Mouse (Mus musculus) midbrain, embryonic 15.5 days (tissue): ENCODE measurements around the gene Styk1. TPM values are rescaled to one million over a fixed set of nuclear protein-coding genes. Genes with fewer than 3 reads are reported as not detected.
A peak's percentile ranks its signal among the peaks of the same experiment; 100 is the strongest.
"Not testable (repeated sequence)": the region's sequence is repeated elsewhere in the genome, so short reads cannot be mapped to it uniquely, and the experiment has no call there.

Experiments used
- ATAC-seq: fragments of 200-750 bp; cut with Nextera tagmentation; replicated peaks from 2 replicates; pipeline ENCODE4 v1.8.0; 2017; ENCODE audit warnings: moderate TSS enrichment
- H3K27ac ChIP-seq: fragments of 300-500 bp; sonication (generic); 2 replicates; pipeline ENCODE4 v1.5.1; 2015; ENCODE audit warnings: mild to moderate bottlenecking, inconsistent platforms
- H3K27me3 ChIP-seq: fragments of 300-500 bp; sonication (generic); replicated peaks from 2 replicates; pipeline ENCODE4 v1.6.1; 2015; ENCODE audit warnings: inconsistent platforms
- H3K36me3 ChIP-seq: fragments of 300-500 bp; sonication (generic); replicated peaks from 2 replicates; pipeline ENCODE4 v1.6.1; 2015; ENCODE audit warnings: inconsistent platforms
- H3K4me1 ChIP-seq: fragments of 300-500 bp; sonication (generic); 2 replicates; pipeline ENCODE4 v1.6.1; 2015; ENCODE audit warnings: inconsistent platforms
- H3K4me2 ChIP-seq: fragments of 300-500 bp; sonication (generic); 2 replicates; pipeline ENCODE4 v1.6.1; 2015; ENCODE audit warnings: inconsistent platforms, mild to moderate bottlenecking, moderate library complexity
- H3K4me3 ChIP-seq: fragments of 300-500 bp; sonication (generic); 2 replicates; pipeline ENCODE4 v1.5.1; 2015; ENCODE audit warnings: mild to moderate bottlenecking, inconsistent platforms
- H3K9ac ChIP-seq: fragments of 300-500 bp; sonication (generic); 2 replicates; pipeline ENCODE4 v1.6.1; 2015; ENCODE audit warnings: mild to moderate bottlenecking, inconsistent platforms
- H3K9me3 ChIP-seq: fragments of 300-500 bp; sonication (generic); 2 replicates; pipeline ENCODE4 v1.6.1; 2016; ENCODE audit warnings: inconsistent platforms
- WGBS: fragments of 180-500 bp; shearing (Covaris S2); methylation state at CpG from one replicate; pipeline ENCODE4 v1.1.7; 2015; ENCODE audit warnings: mixed read lengths; 5-methylcytosine and 5-hydroxymethylcytosine counted together
- polyA plus RNA-seq: library from polyadenylated mRNA; unstranded; fragments of >200 nt; fragmentation: Nextera tagmentation; extraction: Ambion mirVana; gene quantifications from 2 replicates; pipeline ENCODE4 v1.2.1, GENCODE M21; 2015

Styk1 gene
- polyA plus RNA-seq, 1 experiment from 2014 or later = 3.7 TPM

DNA sequence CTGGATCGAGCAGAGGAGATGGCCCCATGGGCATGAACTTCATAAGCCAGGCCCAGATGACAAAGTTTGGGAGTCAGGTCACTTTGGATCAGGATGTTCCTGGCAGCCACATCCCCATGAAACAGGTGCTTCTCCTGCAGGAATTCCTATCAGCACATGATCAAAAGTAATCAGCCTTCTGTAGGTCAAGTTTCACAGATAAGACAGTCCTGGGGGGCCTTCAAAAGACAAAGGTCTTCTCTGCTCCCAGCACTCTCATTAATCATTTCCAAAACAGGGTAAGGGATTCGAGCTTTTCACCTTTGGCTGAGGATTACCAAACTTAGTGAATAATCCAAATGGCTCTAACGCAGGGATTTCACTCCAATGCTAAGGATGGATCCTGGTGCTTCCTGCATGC lies 48.6 kb downstream of the Styk1 start:
- H3K9ac ChIP-seq = no peak overlapping the region
- WGBS = 69% methylated on average over 3 of the region's 3 CpGs
- no peak overlapping the region for H3K4me2 ChIP-seq
- no peaks in the 10 kb centered on the region for H3K4me1 ChIP-seq
- no peak overlapping the region for H3K27ac ChIP-seq
- H3K27me3 ChIP-seq = no peaks in the 10 kb centered on the region
- no peaks in the 10 kb centered on the region for H3K9me3 ChIP-seq
- H3K4me3 ChIP-seq = no peak overlapping the region
- no peak for ATAC-seq
- H3K36me3 ChIP-seq = no peaks in the 10 kb centered on the region

DNA sequence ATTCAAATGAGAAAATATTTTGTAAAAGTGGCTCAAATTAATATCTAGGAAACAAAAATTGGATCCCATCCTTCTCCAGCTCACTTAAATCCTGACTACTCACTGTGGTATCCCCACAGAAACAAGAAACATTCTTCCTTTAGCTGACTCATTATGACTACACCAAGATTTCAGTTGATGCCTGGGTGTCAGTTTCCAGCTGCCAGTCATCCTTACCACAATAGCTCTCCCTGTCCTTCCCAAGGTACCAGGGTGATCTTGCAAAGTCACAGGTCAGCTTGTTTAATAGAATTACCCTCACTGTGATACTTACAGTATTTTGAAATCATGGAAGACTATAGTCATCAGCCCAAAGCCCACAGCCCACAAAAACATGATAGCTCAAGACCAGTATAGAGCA lies 54.9 kb downstream of the Styk1 start:
- ATAC-seq = no peak
- Histone ChIP-seq H3K27ac (no peak overlapping the region), H3K36me3 (no peaks in the 10 kb centered on the region), H3K4me2 (no peak overlapping the region), H3K9ac (no peak overlapping the region), H3K27me3 (no peaks in the 10 kb centered on the region), H3K4me1 (no peaks in the 10 kb centered on the region), H3K9me3 (no peaks in the 10 kb centered on the region), H3K4me3 (no peak overlapping the region)

DNA sequence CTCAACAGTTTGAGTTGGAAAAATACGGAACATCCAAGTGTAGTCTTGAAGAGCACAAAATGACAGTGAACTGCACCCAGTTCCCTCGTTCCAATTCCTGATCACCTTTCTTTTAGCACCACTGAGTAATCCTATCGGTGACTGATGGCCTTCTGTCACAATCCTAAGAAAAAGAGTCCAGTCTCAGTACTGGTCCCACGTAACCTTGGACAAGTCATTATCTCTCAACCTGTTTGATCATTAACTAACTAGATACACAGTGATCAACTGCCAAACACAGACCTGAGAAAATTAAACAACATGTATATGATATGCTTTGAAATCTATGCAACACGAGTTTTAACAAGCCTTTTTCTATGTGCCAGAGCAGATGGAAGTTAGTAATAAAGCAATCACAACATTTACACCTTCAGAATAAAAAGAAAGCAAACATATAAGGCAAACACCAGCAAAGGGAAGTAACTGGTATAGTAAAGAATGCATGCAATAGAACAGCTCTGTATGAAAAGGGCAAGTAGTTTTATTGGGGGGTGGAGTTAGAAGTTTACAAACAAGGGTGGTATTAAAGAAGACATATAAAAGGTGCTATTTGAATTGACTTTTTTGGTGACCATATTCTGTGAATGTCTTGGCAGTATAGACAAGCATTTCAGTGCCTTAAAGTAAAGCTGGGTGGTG lies 58.8 kb downstream of the Styk1 start:
- Histone ChIP-seq H3K9ac (no peak overlapping the region), H3K4me1 (peaks cover 10% of the 10 kb centered on the region), H3K27me3 (no peaks in the 10 kb centered on the region), H3K27ac (no peak overlapping the region), H3K4me3 (no peak overlapping the region), H3K9me3 (no peaks in the 10 kb centered on the region), H3K4me2 (no peak overlapping the region), H3K36me3 (no peaks in the 10 kb centered on the region)
- ATAC-seq = no peak
- 87% methylated on average over 5 of the region's 5 CpGs for WGBS

- no peak overlapping the region for H3K27ac ChIP-seq
- no peak; the same call in 1 of the 2 replicates for ATAC-seq
- 93% methylated on average over 5 of the region's 5 CpGs for WGBS
- peak overlapping the region; percentile 60 for H3K4me2 ChIP-seq
- H3K4me3 ChIP-seq = no peak overlapping the region
- no peaks in the 10 kb centered on the region for H3K9me3 ChIP-seq
- no peaks in the 10 kb centered on the region for H3K27me3 ChIP-seq
- no peak overlapping the region for H3K9ac ChIP-seq
- H3K36me3 ChIP-seq = no peaks in the 10 kb centered on the region
- peaks cover 10% of the 10 kb centered on the region for H3K4me1 ChIP-seq
These were observed 59.5 kb downstream of the Styk1 start for GRCm38 (mm10) chr6:131293916-131294315.

DNA sequence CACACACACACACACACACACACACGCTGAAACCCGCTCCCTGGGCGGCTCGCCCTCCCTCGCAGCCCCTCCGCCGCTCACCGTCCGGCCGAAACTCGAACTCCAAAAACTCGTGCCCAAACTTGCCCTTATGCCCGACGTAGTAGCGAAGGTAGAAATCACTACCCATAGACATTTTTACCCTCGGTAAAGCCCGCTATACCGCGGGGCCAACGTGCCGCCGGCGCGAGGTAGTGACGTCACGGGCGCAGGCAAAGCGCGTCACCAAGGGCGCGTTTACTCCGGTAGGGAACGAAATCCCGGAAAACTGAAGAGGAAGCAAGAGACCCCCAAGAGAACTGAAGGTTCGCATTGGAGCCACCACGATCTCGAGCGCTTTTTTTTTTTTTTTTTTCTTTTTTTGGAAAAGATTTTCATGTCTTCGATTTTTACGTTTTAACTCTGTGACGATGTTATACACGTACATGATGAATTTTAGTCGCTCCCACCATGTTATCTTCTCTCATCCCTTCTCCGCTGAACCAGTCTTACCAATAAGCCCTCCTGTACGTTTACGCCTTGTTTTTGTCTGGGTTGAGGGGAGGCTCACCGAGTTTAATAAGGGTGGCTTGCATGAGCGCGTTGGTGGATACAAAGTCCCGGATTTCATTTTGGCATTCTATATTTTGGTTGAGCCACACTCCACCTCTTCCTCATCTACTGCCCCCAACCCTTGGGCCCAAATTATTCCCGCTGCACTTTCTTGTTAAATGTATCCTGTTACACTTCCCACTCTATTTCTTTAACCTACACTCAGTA lies 60.2 kb downstream of the Styk1 start, which contains the start of gene Magohb:
Gene Magohb, minus strand, starts transcription at position 254 of the 798 bp plus-strand sequence.
- H3K4me2 ChIP-seq = peak within 1 kb of the TSS; percentile 60
- ATAC-seq = peak; percentile 95
- H3K27me3 ChIP-seq = no peaks in the 10 kb centered on the region
- H3K4me3 ChIP-seq = peak within 1 kb of the TSS; percentile 53
- peaks cover 10% of the 10 kb centered on the region for H3K4me1 ChIP-seq
- H3K27ac ChIP-seq = peak within 1 kb of the TSS; percentile 79
- H3K9ac ChIP-seq = peak within 1 kb of the TSS; percentile 53
- no peaks in the 10 kb centered on the region for H3K9me3 ChIP-seq
- WGBS = 2% methylated on average over 51 of the region's 51 CpGs
- H3K36me3 ChIP-seq = no peaks in the 10 kb centered on the region

DNA sequence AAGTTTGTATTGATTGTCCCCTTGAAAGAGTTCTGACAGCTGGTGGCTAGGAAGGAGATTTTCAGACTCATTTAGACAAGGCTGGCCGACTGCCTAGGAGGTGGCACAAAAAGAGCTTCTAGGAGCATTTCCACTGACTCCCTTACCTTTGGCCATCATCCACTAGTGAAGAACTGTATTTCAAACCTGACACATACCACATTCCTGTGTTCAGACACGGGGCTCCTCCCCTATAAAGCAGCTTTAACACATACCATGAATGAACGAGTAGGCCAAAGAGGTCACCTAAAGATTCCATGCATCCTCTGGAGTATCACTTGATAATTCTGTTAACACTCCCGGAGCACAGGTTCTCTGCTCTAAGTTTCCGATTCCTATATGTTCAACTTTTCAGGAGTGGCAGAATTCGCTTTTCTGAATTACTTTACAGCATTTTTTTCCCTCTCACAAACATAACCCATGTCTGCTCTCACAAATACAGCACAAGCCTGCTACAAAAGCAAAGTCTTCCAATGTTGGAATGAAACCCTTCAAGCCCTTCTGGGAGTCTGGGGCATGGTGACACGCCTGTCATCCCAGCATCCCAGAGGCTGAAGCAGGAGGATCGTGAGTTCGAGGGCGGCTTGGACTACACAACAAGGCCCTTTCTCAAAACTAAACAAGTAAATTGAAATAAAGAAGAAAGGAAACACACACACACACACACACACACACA lies 61.0 kb downstream of the Styk1 start:
- peak; percentile 12; the same call in 1 of the 2 replicates for ATAC-seq
- WGBS = 27% methylated on average over 10 of the region's 10 CpGs
- Histone ChIP-seq H3K4me3 (peak overlapping the region; percentile 53), H3K4me1 (peaks cover 10% of the 10 kb centered on the region), H3K27me3 (no peaks in the 10 kb centered on the region), H3K4me2 (peak overlapping the region; percentile 60), H3K9ac (peak overlapping the region; percentile 53), H3K9me3 (no peaks in the 10 kb centered on the region), H3K27ac (peak overlapping the region; percentile 79; the same call in 1 of the 2 replicates), H3K36me3 (no peaks in the 10 kb centered on the region)

DNA sequence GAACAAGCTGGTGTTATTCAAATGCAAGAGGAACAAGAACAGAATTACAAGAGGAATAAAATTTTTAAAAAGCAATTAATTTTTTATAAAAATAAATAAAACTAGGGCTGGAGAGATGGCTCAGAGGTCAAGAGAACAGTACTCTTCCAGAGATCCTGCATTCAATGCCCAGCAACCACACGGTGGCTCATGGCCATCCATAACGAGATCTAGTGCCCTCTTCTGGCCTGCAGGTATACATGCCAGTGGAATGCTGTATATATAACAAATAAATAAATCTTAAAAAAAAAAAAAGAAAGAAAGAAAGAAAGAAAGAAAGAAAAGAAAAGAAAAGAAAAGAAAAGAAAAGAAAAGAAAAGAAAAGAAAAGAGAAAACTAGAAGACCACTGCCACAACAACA lies 63.0 kb downstream of the Styk1 start:
- Histone ChIP-seq H3K4me1 (peaks cover 10% of the 10 kb centered on the region), H3K9ac (no peak overlapping the region), H3K27ac (no peak overlapping the region), H3K4me3 (no peak overlapping the region), H3K36me3 (peaks cover 2% of the 10 kb centered on the region; the same call in 1 of the 2 replicates), H3K9me3 (no peaks in the 10 kb centered on the region), H3K27me3 (no peaks in the 10 kb centered on the region), H3K4me2 (no peak overlapping the region)
- WGBS = 14% methylated on average over 2 of the region's 2 CpGs
- no peak for ATAC-seq

DNA sequence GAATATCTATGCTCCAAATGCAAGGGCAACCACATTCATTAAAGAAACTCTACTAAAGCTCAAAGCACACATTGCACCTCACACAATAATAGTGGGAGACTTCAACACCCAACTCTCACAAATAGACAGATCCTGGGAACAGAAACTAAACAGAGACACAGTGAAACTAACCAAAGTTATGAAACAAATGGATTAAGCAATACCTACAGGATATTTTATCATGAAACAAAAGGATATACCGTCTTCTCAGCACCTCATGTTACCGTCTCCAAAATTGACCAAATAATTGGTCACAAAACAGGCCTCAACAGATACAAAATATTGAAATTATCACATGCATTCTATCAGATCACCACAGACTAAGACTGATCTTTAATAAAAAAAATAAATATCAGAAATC lies 75.2 kb downstream of the Styk1 start:
- not testable (repeated sequence) for H3K27me3 ChIP-seq, H3K4me3 ChIP-seq, H3K27ac ChIP-seq, ATAC-seq, H3K9me3 ChIP-seq, H3K36me3 ChIP-seq, H3K9ac ChIP-seq, H3K4me1 ChIP-seq, H3K4me2 ChIP-seq
- WGBS = 96% methylated on average over 2 of the region's 2 CpGs

DNA sequence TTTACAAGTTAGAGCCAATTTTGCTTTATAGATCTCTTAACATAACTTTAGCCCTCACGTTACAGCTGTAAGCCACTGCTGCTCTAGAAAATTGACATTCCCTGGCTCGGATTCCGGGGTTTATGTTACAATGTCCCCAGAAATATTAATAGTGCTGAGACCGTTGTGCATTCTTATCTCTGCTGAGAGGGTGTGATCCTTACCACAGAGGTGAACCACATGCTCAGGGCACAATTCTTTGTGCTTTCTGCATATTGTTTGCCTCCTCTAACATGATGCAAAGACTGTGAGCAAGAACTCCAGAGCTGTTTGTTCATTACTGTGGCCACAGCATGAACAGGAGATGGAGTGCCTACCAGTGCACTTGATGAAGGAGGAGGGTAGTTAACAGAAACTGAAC lies 76.7 kb downstream of the Styk1 start:
- no peak overlapping the region for H3K9ac ChIP-seq
- H3K4me1 ChIP-seq = no peaks in the 10 kb centered on the region
- H3K4me3 ChIP-seq = no peak overlapping the region
- H3K27me3 ChIP-seq = no peaks in the 10 kb centered on the region
- 91% methylated on average over 4 of the region's 4 CpGs for WGBS
- ATAC-seq = no peak
- peaks cover 2% of the 10 kb centered on the region; the same call in 1 of the 2 replicates for H3K36me3 ChIP-seq
- no peak overlapping the region for H3K27ac ChIP-seq
- no peak overlapping the region for H3K4me2 ChIP-seq
- H3K9me3 ChIP-seq = no peaks in the 10 kb centered on the region

DNA sequence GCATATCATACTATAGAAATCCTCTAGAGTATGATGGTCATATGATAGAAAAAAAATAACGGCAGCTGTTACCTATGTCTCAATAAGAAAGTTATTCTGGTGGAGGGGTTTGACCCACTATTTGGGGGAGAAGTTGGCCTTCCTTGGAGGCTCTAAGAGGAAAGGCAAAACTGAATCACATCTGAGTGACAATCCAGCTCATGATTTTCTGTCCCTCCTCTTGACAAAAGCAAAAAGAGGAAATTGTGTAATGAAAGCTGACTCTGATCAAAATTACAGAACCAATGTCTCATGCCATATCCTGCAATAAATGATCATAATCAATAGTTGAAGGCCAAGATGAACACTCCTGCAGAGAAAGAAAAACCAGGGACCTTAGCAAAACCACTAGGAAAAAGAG lies 81.1 kb downstream of the Styk1 start:
- no peak overlapping the region for H3K4me2 ChIP-seq
- no peak overlapping the region for H3K4me3 ChIP-seq
- H3K9ac ChIP-seq = no peak overlapping the region
- no peaks in the 10 kb centered on the region for H3K27me3 ChIP-seq
- no peaks in the 10 kb centered on the region for H3K4me1 ChIP-seq
- peaks cover under 1% of the 10 kb centered on the region; the same call in 1 of the 2 replicates for H3K36me3 ChIP-seq
- no peak for ATAC-seq
- 96% methylated on average over 1 of the region's 1 CpGs for WGBS
- H3K9me3 ChIP-seq = no peaks in the 10 kb centered on the region
- H3K27ac ChIP-seq = no peak overlapping the region

DNA sequence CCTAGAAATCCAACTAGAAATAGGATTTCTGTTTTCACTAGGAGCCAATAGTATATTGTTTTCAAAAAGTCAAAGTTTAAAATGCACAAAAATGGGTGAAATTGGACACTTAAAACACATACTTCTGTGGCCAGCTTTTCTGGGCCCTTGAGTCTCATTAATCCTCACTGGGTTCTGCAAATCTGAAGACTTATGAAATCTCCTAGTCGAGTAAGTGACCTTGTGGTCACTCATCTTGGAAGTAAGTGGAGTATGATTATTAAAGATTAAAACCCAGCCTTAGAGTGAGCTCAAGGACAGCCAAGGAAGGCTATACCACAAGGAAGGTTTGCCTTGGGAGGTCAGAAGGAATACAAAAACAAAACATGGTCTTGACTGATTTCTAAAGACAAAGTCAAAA lies 83.1 kb downstream of the Styk1 start:
- no peak overlapping the region for H3K27ac ChIP-seq
- WGBS = 57% methylated on average over 1 of the region's 1 CpGs

DNA sequence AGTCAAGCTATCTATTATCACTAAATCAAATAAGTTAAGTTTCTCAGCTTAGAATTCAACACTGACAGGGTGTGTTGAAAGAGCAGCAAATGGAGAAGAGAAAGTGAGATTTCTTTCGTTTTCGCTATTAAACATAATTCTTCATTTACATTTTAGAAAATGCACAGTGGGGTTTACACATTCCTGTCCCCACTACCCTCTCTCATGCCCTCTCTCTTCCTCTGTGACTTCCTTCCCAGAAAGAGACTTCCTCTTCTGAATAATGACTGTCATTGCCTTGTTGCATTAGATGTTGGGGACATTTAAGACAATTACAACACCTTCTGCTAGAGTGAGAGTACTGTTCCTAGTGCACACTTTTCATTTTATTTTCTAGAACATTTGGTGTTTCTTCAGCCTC lies 83.8 kb downstream of the Styk1 start:
- Histone ChIP-seq H3K4me1 (no peaks in the 10 kb centered on the region), H3K9me3 (no peaks in the 10 kb centered on the region), H3K4me3 (no peak overlapping the region), H3K36me3 (no peaks in the 10 kb centered on the region), H3K27ac (no peak overlapping the region), H3K4me2 (no peak overlapping the region), H3K9ac (no peak overlapping the region), H3K27me3 (no peaks in the 10 kb centered on the region)
- 91% methylated on average over 2 of the region's 2 CpGs for WGBS
- no peak for ATAC-seq

More for the DNA sequence above, 83.1 kb downstream of the Styk1 start:
- Histone ChIP-seq H3K9ac (no peak overlapping the region), H3K36me3 (no peaks in the 10 kb centered on the region), H3K4me2 (no peak overlapping the region), H3K9me3 (no peaks in the 10 kb centered on the region), H3K4me1 (no peaks in the 10 kb centered on the region), H3K27me3 (no peaks in the 10 kb centered on the region), H3K4me3 (no peak overlapping the region)
- no peak for ATAC-seq
